Mouse (Mus musculus) erythroblast, embryonic 14.5 days (primary cell): ENCODE measurements around the gene Filip1. TPM values are rescaled to one million over a fixed set of nuclear protein-coding genes. Genes with fewer than 3 reads are reported as not detected.

Experiments used
- H3K27me3 ChIP-seq: 2 replicates; pipeline ENCODE4 v1.6.1; 2012; ENCODE audit warnings: inconsistent platforms; ENCODE audit not compliant: control insufficient read depth
- H3K36me3 ChIP-seq: 2 replicates; pipeline ENCODE4 v1.6.1; 2012; ENCODE audit warnings: mild to moderate bottlenecking, inconsistent platforms; ENCODE audit not compliant: control insufficient read depth
- H3K4me1 ChIP-seq: 2 replicates; pipeline ENCODE4 v1.6.1; 2012; ENCODE audit warnings: inconsistent platforms; ENCODE audit not compliant: control insufficient read depth
- H3K4me3 ChIP-seq: replicated peaks from 2 replicates; pipeline ENCODE3; 2012; ENCODE audit warnings: moderate library complexity, mild to moderate bottlenecking, inconsistent platforms
- H3K9me3 ChIP-seq: 2 replicates; pipeline ENCODE4 v1.6.1; 2012; ENCODE audit warnings: low read length, inconsistent platforms, mixed read lengths; ENCODE audit not compliant: control insufficient read depth
- GATA1 ChIP-seq: IDR thresholded peaks from 2 replicates; pipeline ENCODE4 v1.6.1; 2012; ENCODE audit warnings: low read length, inconsistent platforms, mixed read lengths
- TAL1 ChIP-seq: IDR thresholded peaks from 3 replicates; pipeline ENCODE4 v1.6.1; 2012; ENCODE audit warnings: low read length, inconsistent platforms, mixed read lengths
- polyA plus RNA-seq: library from polyadenylated mRNA; stranded (reverse); fragments of >175 nt; gene quantifications from 2 replicates; pipeline ENCODE4 v1.2.3, GENCODE M21; 2012

Gene Filip1
- polyA plus RNA-seq, 1 experiment = not detected

DNA sequence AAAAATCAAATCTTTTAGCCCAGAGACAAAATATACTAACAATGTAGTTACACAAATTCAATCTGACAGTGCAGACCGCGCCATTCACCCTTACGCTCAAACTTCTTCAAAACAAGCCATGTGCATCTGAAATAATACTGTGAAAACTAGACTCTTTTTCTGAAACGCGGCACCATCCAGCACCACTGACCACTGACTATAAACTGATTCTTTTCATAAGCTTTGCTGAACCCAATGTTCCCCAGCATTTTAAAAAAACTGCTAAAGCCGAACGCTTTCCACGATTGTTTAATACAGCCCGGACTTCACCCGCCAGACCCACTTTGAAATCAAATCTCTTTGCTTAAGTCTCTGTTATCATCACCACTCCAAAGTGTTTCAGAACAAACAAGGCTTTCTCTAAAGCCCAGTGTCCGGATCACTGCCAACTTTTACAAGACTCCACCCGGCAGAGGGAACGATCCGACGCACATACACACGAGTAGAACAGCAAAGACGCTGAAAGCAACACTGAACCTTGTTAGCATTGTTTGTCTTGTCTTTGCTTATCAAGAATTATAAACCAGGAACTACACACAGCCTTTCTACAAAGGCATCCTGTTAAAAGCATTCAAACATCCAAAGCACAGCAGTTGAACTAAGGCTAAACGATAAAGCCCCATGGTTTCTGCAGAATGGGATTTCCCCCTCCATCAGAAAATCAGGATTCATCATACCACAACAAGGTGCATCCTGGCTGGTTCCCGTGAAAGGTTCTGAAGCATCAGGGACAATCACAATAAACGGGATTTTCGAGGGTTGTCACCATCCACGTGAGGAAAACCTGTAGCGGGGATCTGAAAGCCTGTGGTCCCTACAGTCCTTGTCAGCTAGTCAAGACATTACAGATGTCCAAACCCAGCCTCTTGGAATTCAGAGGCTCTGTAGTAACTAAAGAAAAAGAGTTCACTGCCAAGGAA lies 182.5 kb downstream of the Filip1 start:
- Histone ChIP-seq H3K27me3 (no peaks in the 10 kb centered on the region), H3K36me3 (no peaks in the 10 kb centered on the region), H3K9me3 (no peaks in the 10 kb centered on the region), H3K4me1 (no peaks in the 10 kb centered on the region), H3K4me3 (no peak overlapping the region)
- TF ChIP-seq TAL1 = no peak
- TF ChIP-seq GATA1 = no peak

DNA sequence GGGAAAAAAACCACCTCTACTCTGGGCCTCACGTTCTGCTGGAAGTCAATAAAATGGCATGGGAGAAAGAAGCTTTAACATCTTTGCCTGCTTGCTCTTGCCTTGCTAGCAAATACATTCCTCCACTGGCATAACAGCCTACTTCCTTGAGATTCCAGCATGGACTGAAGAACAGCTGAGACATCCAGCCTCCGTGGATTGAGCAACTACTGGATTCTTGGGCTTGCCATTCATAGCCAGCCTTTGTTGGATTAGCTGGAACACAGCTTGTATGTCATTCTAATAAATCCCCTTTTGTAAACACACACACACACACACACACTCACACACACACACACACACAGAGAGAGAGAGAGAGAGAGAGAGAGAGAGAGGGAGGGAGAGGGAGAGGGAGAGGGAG lies 185.6 kb downstream of the Filip1 start:
- Histone ChIP-seq H3K4me3 (no peak overlapping the region), H3K4me1 (no peaks in the 10 kb centered on the region)
- TF ChIP-seq GATA1 (no peak), TAL1 (no peak)

DNA sequence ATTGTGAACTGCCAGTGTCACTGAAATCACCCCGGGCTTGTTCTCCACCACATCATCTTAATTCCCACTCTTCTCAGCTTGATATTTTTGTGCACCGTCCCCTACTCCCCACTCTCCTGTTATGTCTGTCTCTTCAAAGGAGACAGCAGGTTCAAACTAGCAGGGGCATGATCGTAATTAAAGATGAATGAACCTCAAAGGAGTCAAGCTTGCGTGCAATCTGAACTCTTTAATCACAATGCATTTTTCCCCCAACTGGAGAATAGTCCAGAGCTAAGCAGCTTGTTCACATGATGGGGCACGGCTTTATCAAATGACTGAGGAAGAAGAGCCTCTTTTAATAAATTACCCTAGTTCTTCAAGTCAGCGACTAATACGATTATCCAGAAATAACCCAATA lies 187.1 kb downstream of the Filip1 start:
- H3K36me3 ChIP-seq = no peaks in the 10 kb centered on the region

More for the DNA sequence above, 185.6 kb downstream of the Filip1 start:
- no peaks in the 10 kb centered on the region for H3K36me3 ChIP-seq
- no peaks in the 10 kb centered on the region for H3K9me3 ChIP-seq
- no peaks in the 10 kb centered on the region for H3K27me3 ChIP-seq

DNA sequence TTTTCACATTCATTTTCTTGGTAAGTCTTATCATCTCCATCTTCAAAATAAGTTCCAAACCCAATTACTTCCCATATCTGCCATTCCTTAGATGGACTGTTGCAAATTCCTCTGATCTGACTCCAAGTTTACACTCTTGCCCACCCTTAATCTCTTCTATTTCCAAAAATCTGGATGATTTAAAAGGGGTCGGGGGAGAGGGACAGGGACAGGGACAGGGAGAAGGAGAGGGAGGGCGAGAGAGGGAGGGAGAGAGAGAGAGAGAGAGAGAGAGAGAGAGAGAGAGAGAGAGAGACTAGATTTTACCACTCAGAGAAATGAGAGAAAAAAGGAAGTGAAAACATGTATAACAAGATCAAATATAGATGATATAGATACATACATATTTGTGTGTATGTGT lies 188.8 kb downstream of the Filip1 start:
- no peak for TF ChIP-seq GATA1
- no peak for TF ChIP-seq TAL1
- no peaks in the 10 kb centered on the region; the same call in 1 of the 2 replicates for H3K9me3 ChIP-seq
- H3K36me3 ChIP-seq = no peaks in the 10 kb centered on the region
- H3K27me3 ChIP-seq = no peaks in the 10 kb centered on the region
- H3K4me1 ChIP-seq = no peaks in the 10 kb centered on the region
- H3K4me3 ChIP-seq = no peak overlapping the region

More for the DNA sequence above, 187.1 kb downstream of the Filip1 start:
- H3K9me3 ChIP-seq = no peaks in the 10 kb centered on the region
- H3K4me1 ChIP-seq = no peaks in the 10 kb centered on the region
- H3K4me3 ChIP-seq = no peak overlapping the region
- TF ChIP-seq TAL1 (no peak), GATA1 (no peak)
- H3K27me3 ChIP-seq = no peaks in the 10 kb centered on the region

DNA sequence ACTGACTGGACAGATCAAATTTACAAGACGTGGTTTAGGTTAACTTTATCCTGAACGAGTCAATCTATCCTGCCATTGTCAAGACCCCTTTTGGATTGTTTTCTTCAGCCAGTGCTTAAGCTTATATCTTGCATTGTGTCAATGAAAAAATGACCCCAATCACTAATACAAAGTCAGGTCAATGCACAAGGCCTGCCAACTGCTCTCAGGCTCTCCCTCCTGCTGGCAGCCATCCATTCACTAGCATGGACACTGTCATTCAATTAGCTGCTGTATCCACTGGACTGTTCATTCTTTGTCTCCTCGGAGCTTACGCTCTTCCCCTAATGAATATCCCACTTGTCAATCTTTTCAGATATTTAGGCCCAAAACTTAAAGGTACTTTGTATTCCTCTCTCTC lies 189.2 kb downstream of the Filip1 start:
- Histone ChIP-seq H3K36me3 (no peaks in the 10 kb centered on the region), H3K4me1 (no peaks in the 10 kb centered on the region), H3K9me3 (peaks cover 4% of the 10 kb centered on the region), H3K4me3 (no peak overlapping the region), H3K27me3 (no peaks in the 10 kb centered on the region)
- TF ChIP-seq TAL1 = no peak
- TF ChIP-seq GATA1 = no peak

DNA sequence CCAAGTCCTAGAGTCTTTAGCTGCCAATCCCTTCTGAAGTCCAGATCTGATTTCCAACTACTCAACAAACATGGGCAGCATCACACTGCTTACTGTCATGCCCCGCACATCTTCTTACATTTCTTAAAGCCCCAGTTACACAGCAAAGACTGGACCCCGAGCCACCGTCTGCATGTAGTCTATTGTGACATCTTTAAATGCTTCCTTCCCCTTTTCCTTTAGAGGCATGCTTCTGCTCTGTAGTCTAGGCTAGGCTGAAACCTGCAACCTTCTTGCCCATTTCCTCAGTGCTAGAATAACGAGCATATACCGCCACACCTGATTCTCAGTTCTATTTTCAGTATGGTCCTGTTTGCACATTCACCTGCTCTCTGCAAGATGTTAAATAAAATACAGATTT lies 196.2 kb downstream of the Filip1 start:
- Histone ChIP-seq H3K9me3 (peaks cover 13% of the 10 kb centered on the region), H3K36me3 (no peaks in the 10 kb centered on the region), H3K4me3 (no peak overlapping the region), H3K4me1 (no peaks in the 10 kb centered on the region), H3K27me3 (no peaks in the 10 kb centered on the region)
- no peak for TF ChIP-seq GATA1
- no peak for TF ChIP-seq TAL1

DNA sequence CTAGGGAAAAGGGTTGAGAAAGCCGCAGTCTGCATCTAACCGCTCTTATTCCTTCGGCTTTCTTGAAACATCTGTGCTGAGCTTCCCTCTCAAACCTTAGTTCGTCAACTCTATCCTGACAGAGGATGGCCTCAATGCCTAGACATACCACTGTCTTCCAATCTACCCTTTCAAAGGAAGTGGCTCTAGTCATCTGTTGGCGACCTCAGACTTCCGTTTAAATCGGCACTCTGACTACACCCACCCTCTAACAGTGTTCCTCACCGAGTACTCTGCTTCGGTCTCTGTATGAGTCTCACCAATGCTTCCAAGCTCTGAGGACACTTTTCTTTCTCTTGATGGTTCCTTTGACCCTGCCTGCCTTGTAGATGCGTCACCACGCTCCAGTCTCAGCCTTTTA lies 196.6 kb downstream of the Filip1 start:
- no peaks in the 10 kb centered on the region for H3K27me3 ChIP-seq
- no peaks in the 10 kb centered on the region for H3K4me1 ChIP-seq
- H3K36me3 ChIP-seq = no peaks in the 10 kb centered on the region
- H3K9me3 ChIP-seq = peaks cover 13% of the 10 kb centered on the region
- H3K4me3 ChIP-seq = no peak overlapping the region
- TF ChIP-seq GATA1 = no peak
- TF ChIP-seq TAL1 = no peak

DNA sequence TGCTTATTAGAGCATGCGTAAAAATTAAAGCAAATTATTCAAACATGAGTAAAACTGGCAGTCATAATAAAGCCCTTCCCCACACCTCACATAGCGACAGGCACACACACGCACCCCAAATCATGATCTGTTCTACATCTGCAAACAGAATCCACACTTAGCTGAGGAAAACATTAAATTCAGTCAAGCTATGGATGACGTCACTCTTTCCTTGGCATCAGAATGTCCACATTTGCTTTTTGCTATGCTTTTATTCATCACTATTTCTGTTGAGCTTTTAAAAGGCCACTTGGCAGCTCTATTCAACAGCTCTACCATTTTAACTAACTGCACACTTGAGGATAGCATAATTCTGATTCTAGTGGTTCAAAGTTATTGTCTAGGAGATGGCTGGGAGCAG lies 198.1 kb downstream of the Filip1 start:
- H3K9me3 ChIP-seq = peaks cover 13% of the 10 kb centered on the region
- H3K27me3 ChIP-seq = no peaks in the 10 kb centered on the region
- TF ChIP-seq GATA1 (no peak), TAL1 (no peak)
- H3K36me3 ChIP-seq = no peaks in the 10 kb centered on the region
- H3K4me1 ChIP-seq = no peaks in the 10 kb centered on the region
- H3K4me3 ChIP-seq = no peak overlapping the region

DNA sequence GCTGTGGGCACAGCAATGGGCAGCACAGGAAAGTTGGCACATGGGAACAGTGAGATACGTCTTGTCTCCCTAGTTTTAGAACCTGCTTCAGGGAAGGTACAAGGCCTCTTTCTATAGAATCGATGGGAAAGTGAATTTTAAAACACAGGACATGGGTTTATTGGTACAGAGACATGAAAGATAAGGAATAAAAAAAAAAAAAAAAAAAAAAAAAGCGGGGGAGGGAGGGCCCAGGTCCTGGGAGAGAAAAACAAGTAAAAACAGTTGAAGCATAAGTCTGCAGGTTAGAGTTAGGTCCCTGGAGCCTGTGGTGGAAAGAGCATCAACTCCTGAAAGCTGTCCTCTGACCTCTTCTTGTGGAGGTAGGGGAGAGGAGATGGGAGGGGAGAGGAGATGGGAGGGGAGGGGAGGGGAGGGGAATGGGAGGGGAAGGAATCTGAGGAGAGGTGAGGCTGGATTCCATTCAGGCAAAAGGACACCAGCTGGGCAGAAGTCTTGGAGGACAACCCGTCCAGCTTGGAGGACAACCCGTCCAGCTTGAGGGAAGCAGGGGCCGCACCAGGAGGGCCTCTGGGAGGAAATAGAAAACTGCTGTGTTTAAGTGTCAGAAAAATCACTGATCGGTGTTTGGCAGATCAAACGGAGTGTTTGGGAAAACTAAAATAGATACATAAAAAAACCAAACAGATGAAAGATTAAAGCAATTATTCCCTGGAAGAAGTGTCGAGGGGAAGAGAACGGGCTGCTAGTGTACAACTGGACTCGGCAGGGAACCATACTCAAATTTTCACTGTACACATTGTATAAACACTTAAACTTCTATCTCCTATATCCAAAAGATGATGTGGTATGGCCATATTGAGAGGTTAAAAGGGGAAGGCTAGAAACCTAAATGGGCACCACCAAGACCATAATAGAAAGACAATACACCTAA lies 201.4 kb downstream of the Filip1 start:
- no peak overlapping the region for H3K4me3 ChIP-seq
- H3K9me3 ChIP-seq = no peaks in the 10 kb centered on the region
- H3K4me1 ChIP-seq = no peaks in the 10 kb centered on the region
- H3K36me3 ChIP-seq = no peaks in the 10 kb centered on the region
- TF ChIP-seq TAL1 = no peak
- TF ChIP-seq GATA1 = no peak
- H3K27me3 ChIP-seq = no peaks in the 10 kb centered on the region; the same call in 1 of the 2 replicates
